ENCODE assay signal across 24 mouse cellular contexts in genomic region chr1:67276270-67276669, GRCm38 (mm10).
DNase-seq lines count a peak whose midpoint lies in the region; ATAC-seq and TF ChIP-seq lines count a peak whose summit lies in the region.
"Had no signal": no experiment of that assay in that cellular context is flagged by ENCODE, and none has a peak within 500 bp of the region (broad histone marks: within the 10 kb centered on the region; RNA-seq: fewer than 3 reads in every experiment).

No protein-coding gene starts in this region.

- TF ChIP-seq CTCF in CH12.LX (conservative IDR thresholded peaks at IDR 0.05 in 1 of 2, IDR thresholded peaks at IDR 0.05 in 1 of 2; ENCODE audit: low read depth in 2 of 2, low read length in 2 of 2): no peak

- H3K4me2 ChIP-seq in CH12.LX (ENCODE audit: insufficient read depth, low read depth, poor library complexity, severe bottlenecking): no peak overlapping the region
- H3K4me2 ChIP-seq in midbrain, embryonic 11.5 days: no peak overlapping the region
- H3K4me2 ChIP-seq: embryonic facial prominence, embryonic 13.5 days; embryonic facial prominence, embryonic 15.5 days; forebrain, embryonic 12.5 days had no signal

- H3K4me3 ChIP-seq in CH12.LX (replicated peaks in 1 of 3; ENCODE audit: low read depth in 2 of 3, low read length in 2 of 3, poor library complexity in 1 of 3) (no peak overlapping the region), ES-E14 (ENCODE audit: insufficient read depth in 1 of 2, low read depth in 1 of 2, low read length in 2 of 2, poor library complexity in 1 of 2, severe bottlenecking in 1 of 2) (no peak overlapping the region)
- H3K4me3 ChIP-seq in midbrain, embryonic 11.5 days (ENCODE audit: low read depth, low read length): no peak overlapping the region
- H3K4me3 ChIP-seq: embryonic facial prominence, embryonic 13.5 days; embryonic facial prominence, embryonic 15.5 days; erythroblast, embryonic 14.5 days; forebrain, embryonic 10.5 days; forebrain, embryonic 12.5 days had no signal

- no peak for TF ChIP-seq RAD21 in CH12.LX (IDR thresholded peaks at IDR 0.05; ENCODE audit: low read depth, low read length)

- WGBS in midbrain, embryonic 11.5 days: 86% methylated on average over 1 of the region's 1 CpGs

- H3K9me3 ChIP-seq in CH12.LX (replicated peaks; ENCODE audit: low read length): no peaks in the 10 kb centered on the region
- no peaks in the 10 kb centered on the region for H3K9me3 ChIP-seq in ES-E14 (ENCODE audit: control insufficient read depth, insufficient read depth, low read depth, low read length)
- H3K9me3 ChIP-seq in midbrain, embryonic 11.5 days (ENCODE audit: control insufficient read depth, low read length): no peaks in the 10 kb centered on the region
- H3K9me3 ChIP-seq: embryonic facial prominence, embryonic 13.5 days; embryonic facial prominence, embryonic 15.5 days; forebrain, embryonic 10.5 days; forebrain, embryonic 12.5 days had no signal

- no peaks in the 10 kb centered on the region for H3K79me2 ChIP-seq in CH12.LX (replicated peaks; ENCODE audit: control insufficient read depth, extremely low read depth, insufficient read depth, poor library complexity, severe bottlenecking)

- dilution Hi-C loops in CH12.LX (cut with MboI; ENCODE audit: extremely low pct_ligation_motif_present, extremely low pct_unique_long_range_greater_than_20kb, low sequenced_read_pairs): no loop called here

- H3K4me1 ChIP-seq in CH12.LX (ENCODE audit: control insufficient read depth in 1 of 2, insufficient read depth in 2 of 2): no peaks in the 10 kb centered on the region
- no peaks in the 10 kb centered on the region for H3K4me1 ChIP-seq in ES-E14 (ENCODE audit: control insufficient read depth in 2 of 2, insufficient read depth in 2 of 2, low read length in 2 of 2, poor library complexity in 1 of 2)
- H3K4me1 ChIP-seq in midbrain, embryonic 11.5 days (ENCODE audit: control insufficient read depth, insufficient read depth, low read length): no peaks in the 10 kb centered on the region
- H3K4me1 ChIP-seq: embryonic facial prominence, embryonic 13.5 days; embryonic facial prominence, embryonic 15.5 days; forebrain, embryonic 10.5 days; forebrain, embryonic 12.5 days had no signal

- TF ChIP-seq EP300 in CH12.LX (IDR thresholded peaks at IDR 0.05; ENCODE audit: low read length): no peak

- no peak overlapping the region for H3K9ac ChIP-seq in CH12.LX (ENCODE audit: insufficient read depth, low read depth)
- H3K9ac ChIP-seq in ES-E14 (ENCODE audit: insufficient read depth, low read depth, low read length, poor library complexity, severe bottlenecking): no peak overlapping the region
- no peak overlapping the region for H3K9ac ChIP-seq in midbrain, embryonic 11.5 days (ENCODE audit: low read length)
- H3K9ac ChIP-seq: embryonic facial prominence, embryonic 13.5 days; embryonic facial prominence, embryonic 15.5 days; forebrain, embryonic 12.5 days had no signal

- ATAC-seq in midbrain, embryonic 11.5 days (ENCODE audit: low FRiP score): no peak
- ATAC-seq: CD4-positive, CD25-positive, alpha-beta regulatory T cell, adult 4 months; forebrain, embryonic 14.5 days; forebrain, embryonic 16.5 days had no signal

- TF ChIP-seq POLR2A in CH12.LX (IDR thresholded peaks at IDR 0.05; ENCODE audit: low read depth, low read length): no peak

- H3K27ac ChIP-seq in CH12.LX (ENCODE audit: insufficient read depth, low read depth) (no peak overlapping the region), ES-E14 (ENCODE audit: insufficient read depth, low read depth, low read length, poor library complexity, severe bottlenecking) (no peak overlapping the region)
- no peak overlapping the region for H3K27ac ChIP-seq in midbrain, embryonic 11.5 days (ENCODE audit: low read depth, low read length)
- H3K27ac ChIP-seq: embryonic facial prominence, embryonic 13.5 days; embryonic facial prominence, embryonic 15.5 days; forebrain, embryonic 10.5 days; forebrain, embryonic 12.5 days had no signal

- DNase-seq in CH12.LX (ENCODE audit: extremely low read depth) (no peak), ES-E14 (ENCODE audit: low read depth, low spot score) (no peak), ZHBTc4 (ENCODE audit: low read depth, low spot score) (peak; percentile 23)
- DNase-seq in midbrain, embryonic 11.5 days (ENCODE audit: low spot score, missing footprints): no peak
- DNase-seq in spleen, postnatal 14 days (ENCODE audit: low spot score in 2 of 2): no peak
- DNase-seq: adrenal gland, adult 2 months; adrenal gland, postnatal 10 days; adrenal gland, postnatal 25 days; B cell, adult 2 months; cerebellum, adult 11 months; cerebellum, adult 18-20 months; cerebellum, adult 8-10 months; cerebellum, adult 9-11 months; cerebellum, postnatal 14 days; cerebellum, postnatal 36 days; embryo, embryonic 11 days had no signal

- H3K36me3 ChIP-seq in CH12.LX (replicated peaks in 1 of 2; ENCODE audit: control insufficient read depth in 1 of 2, insufficient read depth in 1 of 2, low read length in 1 of 2): no peaks in the 10 kb centered on the region
- no peaks in the 10 kb centered on the region for H3K36me3 ChIP-seq in ES-E14 (ENCODE audit: control insufficient read depth, insufficient read depth, low read length, poor library complexity, severe bottlenecking)
- H3K36me3 ChIP-seq in midbrain, embryonic 11.5 days (ENCODE audit: control insufficient read depth, insufficient read depth, low read length): no peaks in the 10 kb centered on the region
- H3K36me3 ChIP-seq: embryonic facial prominence, embryonic 13.5 days; embryonic facial prominence, embryonic 15.5 days; forebrain, embryonic 10.5 days; forebrain, embryonic 12.5 days had no signal

- in situ Hi-C loops in CH12.LX (cut with MboI; ENCODE audit: low pct_ligation_motif_present, low pct_unique_long_range_greater_than_20kb, low sequenced_read_pairs): no loop called here
- in situ Hi-C loops in ES-E14 (cut with MboI; ENCODE audit: low sequenced_read_pairs in 2 of 2, unreplicated experiment in 2 of 2): no loop called here

- no peaks in the 10 kb centered on the region for H3K27me3 ChIP-seq in CH12.LX (replicated peaks)
- no peaks in the 10 kb centered on the region for H3K27me3 ChIP-seq in midbrain, embryonic 11.5 days (ENCODE audit: control insufficient read depth, insufficient read depth, low read length)
- H3K27me3 ChIP-seq: embryonic facial prominence, embryonic 13.5 days; embryonic facial prominence, embryonic 15.5 days; forebrain, embryonic 12.5 days had no signal

TF ChIP-seq in CH12.LX, 34 proteins besides CTCF, POLR2A, EP300 and RAD21:
- no peak for TF ChIP-seq TCF12 (IDR thresholded peaks at IDR 0.05; ENCODE audit: low read depth, low read length)
- no peak for TF ChIP-seq CHD2 (IDR thresholded peaks at IDR 0.05; ENCODE audit: low read length)
- TF ChIP-seq E2F4 (IDR thresholded peaks at IDR 0.05; ENCODE audit: insufficient replicate concordance, low read depth, low read length): no peak
- TF ChIP-seq ZKSCAN1 (IDR thresholded peaks at IDR 0.05; ENCODE audit: borderline replicate concordance, low read depth, low read length): no peak
- no peak for TF ChIP-seq MAZ (IDR thresholded peaks at IDR 0.05; ENCODE audit: low read depth, low read length)
- TF ChIP-seq POLR2AphosphoS2 (IDR thresholded peaks at IDR 0.05; ENCODE audit: low read depth, low read length): no peak
- no peak for TF ChIP-seq MEF2A (IDR thresholded peaks at IDR 0.05; ENCODE audit: borderline replicate concordance, low read depth, low read length)
- TF ChIP-seq MAFK (IDR thresholded peaks at IDR 0.05; ENCODE audit: insufficient replicate concordance, low read length): peak; percentile 59; the same call in 1 of the 2 replicates
- no peak for TF ChIP-seq PAX5 (IDR thresholded peaks at IDR 0.05; ENCODE audit: low read length)

TF ChIP-seq in ES-E14, 5 proteins besides CTCF, POLR2A, EP300 and RAD21:
- no peak for TF ChIP-seq CHD2 (IDR thresholded peaks at IDR 0.05; ENCODE audit: low read depth, low read length)
- no peak for TF ChIP-seq HCFC1 (IDR thresholded peaks at IDR 0.05; ENCODE audit: borderline replicate concordance, insufficient read depth, low read length)
- TF ChIP-seq MAFK (IDR thresholded peaks at IDR 0.05; ENCODE audit: insufficient read depth, low read depth, low read length): peak; percentile 75
TF ChIP-seq in ES-E14: peak in this region for 1.
